Mouse (Mus musculus): Measurements from ENCODE around the gene Tmem144.

- TF ChIP-seq GATA1 (IDR thresholded peaks at IDR 0.05; ENCODE audit: borderline replicate concordance, low read length): no peak
- no peak for TF ChIP-seq FLI1 (IDR thresholded peaks at IDR 0.05; ENCODE audit: low read length)
Measured at GRCm38 (mm10) chr3:79884761-79885189, 32.2 kb upstream of the Tmem144 start.

Data from megakaryocyte, embryonic 14.5 days (primary cell).